Mouse (Mus musculus) embryo, embryonic 11.5 days (tissue): ENCODE results near the gene Vrk1.

Experiments used
- DNase-seq: peaks from one replicate; pipeline ENCODE4 v3.0.0-alpha.2; 2012; ENCODE audit warnings: low read depth, low spot score

Gene Vrk1

DNA sequence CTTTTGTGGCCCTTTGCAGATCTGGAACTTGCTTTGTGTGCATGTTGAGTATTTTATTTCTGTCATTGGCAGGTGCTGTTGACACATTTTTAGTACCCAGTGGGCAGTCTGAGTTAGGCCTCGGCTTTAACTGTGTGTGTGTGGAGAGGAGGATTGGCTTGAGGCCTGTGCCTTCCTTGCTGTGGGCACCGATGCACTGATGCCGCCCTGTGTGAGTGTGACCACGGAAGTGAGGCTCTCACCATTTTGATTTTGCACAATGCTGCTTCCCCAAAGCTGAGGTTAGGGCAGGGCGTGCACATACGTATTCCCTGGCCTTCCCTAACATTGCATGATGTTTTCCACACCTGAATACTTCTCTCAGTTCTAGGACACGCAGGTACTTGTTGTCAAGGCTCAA, 30.2 kb downstream of the Vrk1 start:
- DNase-seq = no peak

DNA sequence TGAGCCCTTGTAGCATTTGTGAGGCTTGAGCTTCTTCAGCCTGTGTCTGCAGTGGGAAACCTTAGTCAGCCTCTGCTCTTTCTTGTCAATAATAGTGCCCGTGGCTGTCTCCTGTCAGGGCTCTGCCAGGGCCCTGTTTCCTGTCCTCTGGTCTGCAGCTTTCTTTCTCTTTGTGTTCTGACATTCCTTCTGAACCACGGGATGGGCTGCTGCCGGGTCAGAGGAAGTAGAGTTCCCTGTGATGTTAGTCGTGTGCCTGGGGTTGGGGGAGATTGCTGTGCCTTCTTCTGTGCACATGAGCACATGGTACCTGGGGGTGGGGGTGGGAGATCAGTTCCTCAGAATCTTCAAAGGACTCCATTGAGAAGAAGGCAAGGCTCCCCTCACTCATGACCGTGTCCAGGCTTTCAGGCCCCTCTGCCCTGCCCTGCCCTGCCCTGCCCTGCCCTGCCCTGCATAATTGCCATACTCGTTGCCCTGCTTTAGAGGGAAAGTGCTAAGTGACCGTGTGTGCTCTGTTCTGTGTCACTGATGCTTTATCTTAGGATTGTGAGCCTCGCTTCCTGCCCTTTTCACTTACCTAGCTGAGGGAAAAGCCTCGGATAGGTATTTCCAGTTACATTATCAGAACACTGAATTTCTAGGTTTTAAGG, 36.2 kb downstream of the Vrk1 start:
- DNase-seq = no peak

DNA sequence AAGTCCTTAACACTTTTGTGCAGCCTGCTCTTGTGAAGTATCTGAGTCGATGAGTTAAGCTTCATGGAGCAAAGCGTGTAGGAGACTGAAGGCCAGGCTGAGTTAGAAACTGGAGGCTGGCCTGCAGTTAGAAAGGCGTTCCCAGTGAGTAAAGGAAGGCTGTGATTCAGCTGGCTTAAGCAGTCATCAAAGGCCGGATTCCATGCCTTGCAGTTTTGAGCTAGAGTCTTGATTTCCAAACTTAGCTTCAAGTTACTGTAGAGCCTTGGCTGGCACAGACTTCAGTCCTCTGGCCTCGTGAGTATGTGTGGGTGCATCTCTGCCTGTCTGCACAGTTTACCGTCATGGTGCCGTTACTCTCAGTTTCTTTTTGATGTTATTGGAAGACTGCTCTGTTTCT, 42.2 kb downstream of the Vrk1 start:
- DNase-seq = no peak

DNA sequence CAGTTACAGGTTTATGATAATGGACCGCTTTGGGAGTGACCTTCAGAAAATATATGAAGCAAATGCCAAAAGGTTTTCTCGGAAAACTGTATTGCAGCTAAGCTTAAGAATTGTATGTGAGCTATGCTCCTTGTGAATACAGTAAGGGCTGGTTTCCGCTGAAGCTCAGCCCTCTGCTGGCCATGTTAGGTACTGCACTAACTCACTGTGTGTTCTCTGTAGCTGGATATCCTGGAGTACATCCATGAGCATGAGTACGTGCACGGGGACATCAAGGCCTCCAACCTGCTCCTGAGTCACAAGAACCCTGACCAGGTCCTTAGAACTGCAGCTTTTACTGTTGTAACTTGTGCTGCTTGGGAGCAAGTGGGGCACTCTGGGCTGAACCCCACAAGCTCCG, 45.8 kb downstream of the Vrk1 start:
- peak; percentile 57 for DNase-seq

DNA sequence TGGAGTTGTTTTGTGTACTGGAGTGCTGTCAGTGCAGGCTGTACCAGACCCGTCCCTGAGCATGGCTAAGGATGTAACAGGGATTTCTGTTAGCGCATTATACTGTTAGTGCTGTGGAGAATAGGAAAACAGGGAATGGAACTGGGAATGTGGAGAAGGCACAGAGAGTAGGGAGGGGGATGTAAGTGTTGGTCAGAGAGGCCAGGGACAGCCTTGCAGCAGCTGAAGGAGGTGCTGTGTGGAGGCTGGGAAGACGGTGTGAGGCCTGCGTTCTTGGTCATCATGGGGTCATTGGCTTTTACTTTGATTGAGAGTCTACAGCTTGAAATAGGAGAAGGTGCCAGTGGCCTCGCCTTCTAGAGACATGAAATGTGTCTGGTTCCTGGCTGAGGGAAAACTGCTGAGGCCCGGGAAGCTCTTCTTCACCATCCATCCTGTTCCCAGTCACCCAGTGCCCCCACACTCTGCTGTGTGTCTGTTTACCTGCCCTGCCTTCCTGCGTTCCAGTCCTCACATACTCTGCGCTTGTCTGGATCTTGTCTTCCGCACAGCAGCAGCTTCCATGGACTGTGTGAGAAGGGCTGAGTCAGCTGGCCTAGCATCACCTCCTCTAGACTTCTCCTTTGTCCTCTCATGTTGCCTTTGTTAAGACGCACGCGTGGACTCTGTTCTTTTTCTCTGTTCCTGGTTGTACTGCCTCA, 50.0 kb downstream of the Vrk1 start:
- no peak for DNase-seq

DNA sequence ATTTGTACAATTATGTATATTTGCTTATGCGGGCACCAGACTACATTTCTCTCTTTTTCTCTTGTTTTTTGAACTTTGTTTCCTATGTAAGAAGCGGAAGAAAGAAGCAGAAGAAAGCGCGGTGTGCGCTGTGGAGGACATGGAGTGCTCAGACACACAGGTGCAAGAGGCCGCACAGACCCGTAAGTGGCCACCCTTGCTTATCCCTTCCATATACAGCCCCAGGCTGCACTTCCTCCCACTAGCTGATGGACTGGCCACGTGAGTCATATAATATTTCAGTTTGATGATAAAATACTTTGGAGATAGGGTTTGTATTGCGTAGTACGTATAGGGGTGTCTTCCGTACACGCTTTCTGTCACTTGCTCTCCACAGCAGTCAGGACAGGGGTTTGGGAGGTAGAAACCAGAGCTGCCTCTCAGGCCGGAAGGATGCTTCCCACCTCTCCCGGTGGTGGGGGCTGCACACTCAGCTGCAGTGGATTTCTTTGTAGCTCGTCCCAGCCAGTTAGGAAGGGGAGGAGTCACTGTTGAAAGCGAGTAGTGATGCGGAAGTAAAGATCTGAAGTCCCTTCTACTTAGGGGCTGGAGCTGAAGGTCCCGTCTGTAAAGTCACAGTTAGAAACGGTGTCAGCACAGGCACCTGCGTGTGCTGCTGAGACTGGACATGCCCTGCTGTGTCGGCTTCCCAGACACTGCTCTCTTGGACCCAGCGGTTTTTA, 60.6 kb downstream of the Vrk1 start:
- no peak for DNase-seq

DNA sequence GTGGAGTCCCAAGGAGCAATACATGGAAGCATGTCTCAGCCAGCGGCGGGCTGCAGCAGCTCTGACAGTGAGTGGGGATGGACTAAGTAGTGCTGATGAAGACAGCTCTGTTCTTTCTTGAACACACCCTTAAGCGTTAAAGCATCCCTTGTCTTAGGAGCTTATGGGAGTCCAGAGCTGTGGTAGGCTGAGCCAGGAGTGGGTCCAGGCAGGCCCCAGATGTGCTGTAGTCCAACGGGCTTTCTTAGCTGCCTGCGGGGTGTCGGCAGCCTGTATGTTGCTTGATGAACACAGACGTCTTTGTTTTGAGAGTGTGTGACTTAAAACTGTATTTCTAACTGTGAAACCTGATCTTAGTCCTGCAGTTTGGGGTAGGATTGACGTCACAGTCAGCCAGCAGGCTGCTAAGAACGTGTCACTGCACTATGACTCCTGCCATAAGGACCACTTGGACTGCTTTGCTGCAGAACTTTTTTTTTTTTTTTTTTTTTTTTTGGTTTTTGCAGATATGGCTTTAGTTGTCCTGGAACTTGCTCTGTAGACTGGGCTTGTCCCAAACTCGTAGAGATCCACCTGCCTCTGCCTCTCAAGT, 61.6 kb downstream of the Vrk1 start:
- DNase-seq = no peak

DNA sequence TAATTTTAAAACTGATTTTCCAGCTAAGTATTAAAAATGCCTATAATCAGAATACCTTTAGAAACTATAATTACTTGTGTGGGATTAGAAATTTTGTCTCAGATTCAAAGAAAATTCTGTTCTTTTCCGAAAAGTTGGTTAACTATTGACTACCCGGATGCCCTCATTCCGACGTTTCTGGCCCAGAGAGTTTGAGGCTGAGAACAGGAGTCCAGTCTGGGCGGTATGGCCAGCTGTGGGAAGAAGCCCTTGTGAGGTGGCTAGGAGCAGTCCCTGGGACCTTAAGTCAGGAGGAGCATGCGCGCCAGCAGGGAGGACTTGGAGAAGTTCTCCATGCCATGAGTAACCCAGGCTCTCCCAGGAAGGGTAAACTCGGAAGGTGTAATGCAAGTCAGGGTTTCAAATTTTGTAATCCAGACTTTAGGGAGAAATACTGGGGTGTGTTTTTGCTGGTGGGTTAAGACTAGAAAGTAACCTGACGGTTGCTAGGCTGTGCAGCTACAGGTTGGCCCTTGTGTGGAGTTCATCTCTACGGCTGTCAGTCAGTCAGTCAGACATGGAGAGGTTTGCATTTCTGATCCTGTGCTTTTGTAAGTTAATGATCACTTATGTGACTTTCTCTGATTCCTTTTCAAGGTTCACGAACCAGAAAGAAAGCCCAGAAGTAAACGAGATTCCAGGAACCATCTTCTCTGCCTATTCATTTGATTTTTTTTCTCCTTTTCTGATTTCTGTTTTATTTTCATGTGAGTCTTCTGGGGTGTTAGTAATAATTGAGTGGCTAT, 64.5 kb downstream of the Vrk1 start:
- no peak for DNase-seq

DNA sequence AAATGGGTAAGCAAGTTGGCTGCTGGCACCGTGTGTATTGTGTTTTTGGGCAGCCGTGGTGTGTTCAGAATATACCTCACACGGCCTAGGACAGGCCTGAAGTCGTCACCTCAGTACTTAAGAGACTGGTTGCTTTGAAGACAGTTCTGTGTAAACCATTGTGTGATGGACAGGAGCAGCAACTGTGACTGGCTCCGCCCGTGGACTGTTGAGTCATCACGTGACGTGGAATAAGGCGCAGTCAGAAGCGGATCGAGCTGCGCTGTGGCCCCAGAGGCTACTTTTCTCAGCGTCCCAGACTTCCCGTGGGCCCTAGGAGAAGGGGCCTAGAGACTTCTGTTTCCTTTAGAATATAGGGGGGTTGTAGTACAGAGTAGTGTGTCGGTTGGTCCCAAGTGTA, 66.1 kb downstream of the Vrk1 start:
- no peak for DNase-seq

DNA sequence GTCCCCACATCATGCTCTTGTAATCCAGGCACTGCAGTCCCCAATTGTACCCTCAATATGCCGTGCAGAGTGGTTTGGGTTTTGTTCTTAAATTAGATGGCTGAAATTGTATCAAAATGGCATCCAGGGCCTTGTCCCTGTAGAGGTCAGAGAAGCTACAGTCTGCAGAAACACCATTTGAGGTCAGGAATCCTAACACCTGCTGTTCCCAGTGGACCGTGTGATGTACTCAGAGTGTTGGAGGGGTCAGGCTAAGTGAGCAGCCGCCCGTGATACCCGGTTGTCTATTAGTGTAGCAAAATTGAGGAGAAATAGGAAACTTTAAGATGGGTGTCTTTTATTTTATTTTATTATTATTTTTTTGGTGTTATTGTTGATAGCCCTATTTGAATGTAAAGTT, 70.5 kb downstream of the Vrk1 start:
- DNase-seq = no peak

DNA sequence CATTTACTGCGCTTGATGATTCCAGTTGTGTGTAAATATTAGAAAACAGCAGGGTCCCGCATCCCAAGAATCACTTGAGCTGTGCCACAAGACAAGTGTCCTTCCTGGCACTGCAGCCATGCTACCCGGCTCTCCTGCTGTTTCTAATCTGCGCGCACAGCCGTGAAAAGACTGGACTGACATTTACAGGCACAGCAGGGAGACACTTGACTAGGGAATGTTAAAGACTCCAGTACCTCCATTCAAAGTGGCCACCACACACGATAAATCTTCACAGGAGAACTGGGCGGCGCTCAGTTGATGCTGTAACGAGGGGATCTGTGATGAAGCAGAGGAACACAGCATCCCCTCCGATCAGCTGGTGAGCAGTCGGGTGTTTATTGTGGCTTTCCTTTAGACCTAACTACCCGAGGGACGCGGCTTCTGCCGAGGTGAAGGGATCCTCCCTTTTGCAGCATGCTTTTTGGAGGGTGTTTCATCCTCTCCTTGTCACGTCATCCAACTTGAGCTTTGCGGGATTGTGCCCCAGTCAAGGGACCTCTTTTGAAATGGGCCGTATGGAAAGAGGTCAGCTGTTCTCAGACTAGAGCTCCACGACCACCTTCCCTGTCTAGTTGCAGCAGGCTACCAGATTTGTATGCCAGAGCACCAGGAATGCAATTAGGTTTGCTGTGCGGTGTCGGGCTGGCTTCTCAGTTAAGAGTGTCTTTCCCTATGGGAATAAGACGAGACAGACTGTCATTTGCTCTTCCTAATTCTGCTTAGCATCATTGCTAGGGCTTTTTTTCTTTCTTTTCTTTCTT, 71.1 kb downstream of the Vrk1 start:
- DNase-seq = peak; percentile 51

DNA sequence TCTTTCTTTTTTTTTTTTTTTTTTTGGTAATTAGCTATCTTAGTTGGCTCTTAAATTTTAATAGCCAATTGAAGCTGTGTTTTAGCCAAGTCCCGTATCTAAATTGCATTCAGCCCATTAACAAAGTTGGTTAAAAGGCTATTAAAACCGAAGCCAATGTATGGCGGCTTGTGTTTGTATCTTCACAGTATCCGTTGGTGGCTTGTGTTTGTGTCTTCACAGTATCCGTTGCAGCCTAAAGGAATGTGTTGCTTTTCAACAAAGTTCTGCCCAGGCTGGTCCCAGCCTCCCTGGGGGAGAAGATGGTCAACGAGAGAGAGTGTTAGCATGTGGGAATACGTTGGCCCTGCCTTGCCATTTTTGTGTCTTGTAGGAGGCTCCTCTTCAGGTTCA, 71.7 kb downstream of the Vrk1 start:
- DNase-seq = no peak

DNA sequence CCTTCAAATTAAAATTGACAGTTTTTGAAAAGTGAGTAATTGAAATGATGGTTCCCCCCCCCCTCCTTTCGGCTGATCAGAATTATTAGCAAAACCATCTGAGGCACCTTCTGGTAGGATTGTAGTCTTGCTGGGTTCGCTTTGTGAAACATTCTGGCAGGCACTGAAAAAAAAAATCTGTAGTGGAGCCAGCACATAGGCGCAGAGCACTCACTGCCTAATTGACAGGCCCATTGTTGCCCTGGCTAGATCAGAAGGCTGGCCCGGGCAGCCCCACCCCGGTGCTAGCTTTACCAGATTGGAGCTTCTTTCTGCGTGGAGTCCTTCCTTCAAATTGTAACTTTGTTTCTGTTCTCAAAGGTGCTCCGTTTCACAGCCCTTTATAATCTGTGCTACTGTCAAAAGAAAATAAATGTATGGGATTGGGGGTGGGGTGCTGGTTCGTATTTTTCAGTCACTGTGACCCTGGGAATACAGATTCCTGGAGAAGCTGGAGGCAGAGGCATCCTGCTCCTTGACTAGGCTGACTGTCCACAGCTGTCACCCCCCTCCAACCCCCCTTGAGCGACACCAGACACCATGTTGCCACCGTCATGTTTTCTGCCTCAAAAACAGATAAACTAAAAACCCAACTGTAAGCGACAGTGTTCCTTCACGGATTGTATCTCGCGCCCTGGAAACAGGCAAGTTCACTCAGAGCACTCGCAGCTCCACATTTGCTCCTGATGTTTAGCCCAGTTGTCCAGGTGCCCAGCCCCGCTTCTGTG, 72.3 kb downstream of the Vrk1 start:
- DNase-seq = no peak

DNA sequence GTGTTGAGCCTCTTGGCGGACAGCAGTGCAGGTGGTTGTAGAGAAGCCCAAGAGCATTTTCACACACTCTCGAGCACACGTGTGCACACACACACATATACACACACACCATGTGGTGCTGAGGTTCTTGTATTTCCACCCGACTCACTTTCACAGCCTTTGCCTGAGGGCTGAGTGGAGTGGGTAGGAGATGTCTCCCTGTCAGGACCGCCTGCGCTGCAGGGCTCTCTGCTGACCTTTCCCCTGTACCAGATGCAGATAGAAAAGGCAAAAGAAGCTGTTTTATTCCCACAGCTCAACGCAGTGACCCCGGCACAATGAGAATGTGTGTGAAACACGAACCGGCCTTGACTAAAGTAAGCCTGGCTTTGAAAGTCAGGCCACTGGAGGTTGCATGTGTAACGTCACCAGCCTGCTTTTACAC, 72.9 kb downstream of the Vrk1 start:
- DNase-seq = no peak

DNA sequence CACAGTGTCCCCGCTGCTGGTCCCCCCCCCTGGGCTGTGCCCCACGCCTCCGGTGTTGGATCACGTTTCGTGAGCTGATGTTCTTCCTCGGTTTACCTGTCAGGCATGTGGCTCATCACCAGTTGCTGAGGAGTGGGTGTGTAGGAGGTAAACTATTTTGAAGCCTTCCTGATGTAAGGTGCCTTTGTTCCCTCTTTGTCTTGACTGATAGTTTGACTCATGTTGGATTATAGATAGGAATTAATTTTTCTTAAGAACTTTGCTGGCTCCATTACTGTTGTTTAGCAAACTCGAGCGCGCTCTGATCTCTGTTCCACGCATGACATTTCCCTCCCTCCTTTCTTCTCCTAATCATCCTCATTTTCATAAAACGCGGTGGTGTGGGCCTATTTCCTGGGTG, 74.1 kb downstream of the Vrk1 start:
- DNase-seq = no peak

DNA sequence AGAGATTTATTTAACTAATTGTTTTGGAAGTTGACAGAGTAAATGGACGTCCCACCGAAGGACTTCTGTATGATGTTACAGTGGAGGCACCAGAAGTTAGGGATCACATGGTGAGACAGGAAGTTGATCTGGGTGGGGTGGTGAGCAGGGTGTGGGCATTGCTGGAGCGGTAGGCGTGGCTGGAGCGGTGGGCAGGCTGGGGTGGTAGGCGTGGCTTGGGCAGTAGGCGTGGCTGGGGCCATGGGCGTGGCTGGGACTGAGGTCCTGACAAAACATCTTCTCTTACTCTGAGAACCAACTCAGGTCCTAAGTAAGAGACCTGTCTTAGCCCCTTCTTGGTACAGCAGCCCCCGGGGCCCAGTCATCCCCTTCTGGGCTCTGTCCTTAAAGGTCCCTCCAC, 84.8 kb downstream of the Vrk1 start:
- DNase-seq = no peak

DNA sequence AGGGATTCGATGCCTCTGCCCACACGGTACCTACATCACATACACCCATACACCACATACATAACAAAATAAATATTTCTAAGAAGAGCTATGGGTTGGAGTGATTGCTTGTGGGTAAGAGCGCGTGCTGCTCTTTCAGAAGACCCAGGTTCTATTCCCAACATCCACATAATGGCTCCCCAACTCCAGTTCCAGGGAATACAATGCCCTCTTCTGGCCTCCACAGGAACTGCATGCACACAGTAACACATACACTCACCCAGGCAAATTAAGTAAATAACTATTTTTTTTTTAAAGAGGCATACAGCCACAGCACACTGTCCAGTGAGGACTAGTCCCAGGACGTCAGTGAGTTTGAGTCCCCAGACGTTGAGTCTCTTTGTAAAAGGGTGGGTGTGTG, 92.0 kb downstream of the Vrk1 start:
- DNase-seq = no peak

DNA sequence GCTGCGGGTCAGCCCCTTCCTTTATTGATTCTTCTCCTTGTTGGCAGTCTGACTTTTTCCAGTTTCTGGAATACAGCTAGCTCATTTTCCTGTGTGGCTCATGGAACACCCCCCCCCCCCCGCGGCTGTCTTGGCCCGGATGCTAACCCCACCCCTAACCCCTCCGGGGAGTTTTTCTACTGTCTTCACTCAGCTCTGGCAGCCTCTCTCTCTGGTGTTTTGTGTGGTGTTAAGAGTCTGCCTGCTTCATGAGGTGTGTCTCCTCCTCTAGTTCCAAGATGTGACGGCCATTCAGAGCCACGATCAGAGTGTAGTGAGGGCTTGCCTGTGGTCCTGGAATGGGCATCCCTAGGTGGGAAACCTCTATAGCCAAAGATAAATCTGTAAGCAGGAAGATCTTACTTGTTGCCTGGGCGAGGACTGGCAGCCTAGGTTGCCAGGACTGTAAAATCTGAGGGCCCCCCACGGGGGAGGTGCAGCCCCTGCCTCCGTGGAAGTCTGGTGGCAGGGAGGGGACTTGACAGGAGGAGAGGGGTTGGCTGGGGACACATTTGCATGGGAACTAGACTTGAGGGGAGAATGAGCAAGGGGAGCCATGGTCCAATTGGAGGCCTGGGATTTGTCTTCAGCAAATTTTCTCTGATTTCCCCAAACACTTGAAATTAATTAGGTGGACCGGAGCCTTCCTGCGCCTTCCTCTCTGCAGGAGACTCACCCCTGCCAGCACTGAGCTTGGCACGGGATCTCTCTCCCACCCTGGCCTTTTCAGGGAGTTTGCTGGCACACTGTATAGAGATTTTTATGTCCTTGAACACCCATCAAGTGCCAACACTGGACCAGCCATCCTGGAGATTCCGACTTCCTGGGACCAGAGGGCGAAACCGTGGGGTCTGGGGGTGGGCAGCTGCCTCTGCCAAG, 93.0 kb downstream of the Vrk1 start:
- no peak for DNase-seq

DNA sequence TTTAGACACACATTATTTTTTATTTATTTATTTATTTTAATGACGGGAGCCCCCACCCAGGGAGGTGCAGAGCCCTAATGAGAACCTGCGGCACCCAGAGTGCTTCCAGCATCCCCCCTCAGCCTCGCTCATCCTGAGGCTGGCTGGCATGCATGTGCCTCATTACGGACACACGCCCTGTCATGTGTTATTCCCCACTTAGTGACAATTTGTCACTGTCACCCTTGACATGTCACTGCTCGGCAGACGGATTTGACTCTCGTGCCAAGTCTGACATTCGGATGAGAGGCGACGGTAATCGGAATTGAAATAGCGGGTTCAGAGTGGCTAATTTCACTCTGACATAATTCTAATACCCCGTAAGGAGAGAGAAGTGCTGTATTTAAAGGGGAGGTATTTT, 97.2 kb downstream of the Vrk1 start:
- DNase-seq = no peak
